Mouse (Mus musculus): ENCODE results near the gene 2200002D01Rik.
A peak's percentile ranks its signal among the peaks of the same experiment; 100 is the strongest.
"Not testable (repeated sequence)": the region's sequence is repeated elsewhere in the genome, so short reads cannot be mapped to it uniquely, and the experiment has no call there.

Gene 2200002D01Rik

GRCm38 (mm10) chr7:29237596-29237995 is 10.7 kb downstream of the 2200002D01Rik start:
- not testable (repeated sequence) for DNase-seq (ENCODE audit: low read depth, low spot score)

GRCm38 (mm10) chr7:29236593-29236992 is 11.7 kb downstream of the 2200002D01Rik start:
- no peak for DNase-seq (ENCODE audit: low read depth, low spot score)

GRCm38 (mm10) chr7:29234661-29235060 is 13.6 kb downstream of the 2200002D01Rik start:
- DNase-seq (ENCODE audit: low read depth, low spot score): no peak

GRCm38 (mm10) chr7:29233745-29234144 is 14.5 kb downstream of the 2200002D01Rik start:
- DNase-seq (ENCODE audit: low read depth, low spot score): no peak

- DNase-seq (ENCODE audit: low read depth, low spot score): no peak
These were observed 15.8 kb downstream of the 2200002D01Rik start, which contains the start of gene Kcnk6 for GRCm38 (mm10) chr7:29232247-29233013. TSS of gene Kcnk6 (minus strand) at chr7:29232515.

GRCm38 (mm10) chr7:29231517-29231916 is 16.7 kb downstream of the 2200002D01Rik start:
- no peak for DNase-seq (ENCODE audit: low read depth, low spot score)

- no peak for DNase-seq (ENCODE audit: low read depth, low spot score)
These were observed 17.7 kb downstream of the 2200002D01Rik start for GRCm38 (mm10) chr7:29230560-29230959.

- DNase-seq (ENCODE audit: low read depth, low spot score): no peak
These were observed 20.1 kb downstream of the 2200002D01Rik start for GRCm38 (mm10) chr7:29228202-29228601.

GRCm38 (mm10) chr7:29225520-29225919 is 22.7 kb downstream of the 2200002D01Rik start:
- DNase-seq (ENCODE audit: low read depth, low spot score): no peak

GRCm38 (mm10) chr7:29224756-29225394 is 23.4 kb downstream of the 2200002D01Rik start:
- no peak for DNase-seq (ENCODE audit: low read depth, low spot score)

GRCm38 (mm10) chr7:29214846-29215245 is 33.4 kb downstream of the 2200002D01Rik start:
- DNase-seq (ENCODE audit: low read depth, low spot score): no peak

- DNase-seq (ENCODE audit: low read depth, low spot score): no peak
These were observed 34.0 kb downstream of the 2200002D01Rik start for GRCm38 (mm10) chr7:29214236-29214635.

- DNase-seq (ENCODE audit: low read depth, low spot score): peak; percentile 46
These were observed 34.6 kb downstream of the 2200002D01Rik start, which contains the start of gene Catsperg1 for GRCm38 (mm10) chr7:29213675-29214082. TSS of gene Catsperg1 (minus strand) at chr7:29214035.

- DNase-seq (ENCODE audit: low read depth, low spot score): not testable (repeated sequence)
These were observed 35.3 kb downstream of the 2200002D01Rik start for GRCm38 (mm10) chr7:29212775-29213560.

GRCm38 (mm10) chr7:29212199-29212765 is 36.0 kb downstream of the 2200002D01Rik start:
- DNase-seq (ENCODE audit: low read depth, low spot score): no peak

- DNase-seq (ENCODE audit: low read depth, low spot score): peak; percentile 67
These were observed 36.7 kb downstream of the 2200002D01Rik start for GRCm38 (mm10) chr7:29211415-29212198.

- DNase-seq (ENCODE audit: low read depth, low spot score): not testable (repeated sequence)
These were observed 37.3 kb downstream of the 2200002D01Rik start for GRCm38 (mm10) chr7:29211013-29211412.

- no peak for DNase-seq (ENCODE audit: low read depth, low spot score)
These were observed 45.7 kb downstream of the 2200002D01Rik start for GRCm38 (mm10) chr7:29202577-29202976.

Measured in embryo, embryonic 11.5 days (tissue).